Mouse (Mus musculus) erythroblast, embryonic 14.5 days (primary cell): ENCODE results near the gene Tnfaip3.

Experiments used
- GATA1 ChIP-seq: IDR thresholded peaks from 2 replicates; pipeline ENCODE4 v1.6.1; 2012; ENCODE audit warnings: low read length, inconsistent platforms, mixed read lengths
- TAL1 ChIP-seq: IDR thresholded peaks from 3 replicates; pipeline ENCODE4 v1.6.1; 2012; ENCODE audit warnings: low read length, inconsistent platforms, mixed read lengths

DNA sequence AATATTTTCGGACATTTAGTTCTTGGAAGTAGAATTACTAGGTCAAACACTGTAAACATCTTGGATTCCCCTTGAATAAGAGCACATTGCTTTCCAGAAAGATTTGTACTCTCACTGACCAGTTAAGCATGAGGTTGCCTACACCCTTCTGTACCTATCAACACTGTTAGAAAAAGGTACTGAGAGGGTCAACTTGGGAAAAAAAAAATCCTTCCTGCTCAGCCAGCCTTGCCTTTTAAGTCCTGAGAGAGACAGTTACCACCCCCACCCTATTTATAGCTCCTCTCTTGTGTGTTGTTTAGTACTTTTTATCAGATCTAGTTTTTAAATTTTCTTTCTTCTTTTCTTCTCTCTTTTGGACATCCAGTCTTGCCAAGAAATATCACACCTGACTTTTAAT, 48.2 kb upstream of the Tnfaip3 start:
- TF ChIP-seq TAL1 (no peak), GATA1 (no peak)
